Mouse (Mus musculus): Measurements from ENCODE around the gene Cd300lf.

DNA sequence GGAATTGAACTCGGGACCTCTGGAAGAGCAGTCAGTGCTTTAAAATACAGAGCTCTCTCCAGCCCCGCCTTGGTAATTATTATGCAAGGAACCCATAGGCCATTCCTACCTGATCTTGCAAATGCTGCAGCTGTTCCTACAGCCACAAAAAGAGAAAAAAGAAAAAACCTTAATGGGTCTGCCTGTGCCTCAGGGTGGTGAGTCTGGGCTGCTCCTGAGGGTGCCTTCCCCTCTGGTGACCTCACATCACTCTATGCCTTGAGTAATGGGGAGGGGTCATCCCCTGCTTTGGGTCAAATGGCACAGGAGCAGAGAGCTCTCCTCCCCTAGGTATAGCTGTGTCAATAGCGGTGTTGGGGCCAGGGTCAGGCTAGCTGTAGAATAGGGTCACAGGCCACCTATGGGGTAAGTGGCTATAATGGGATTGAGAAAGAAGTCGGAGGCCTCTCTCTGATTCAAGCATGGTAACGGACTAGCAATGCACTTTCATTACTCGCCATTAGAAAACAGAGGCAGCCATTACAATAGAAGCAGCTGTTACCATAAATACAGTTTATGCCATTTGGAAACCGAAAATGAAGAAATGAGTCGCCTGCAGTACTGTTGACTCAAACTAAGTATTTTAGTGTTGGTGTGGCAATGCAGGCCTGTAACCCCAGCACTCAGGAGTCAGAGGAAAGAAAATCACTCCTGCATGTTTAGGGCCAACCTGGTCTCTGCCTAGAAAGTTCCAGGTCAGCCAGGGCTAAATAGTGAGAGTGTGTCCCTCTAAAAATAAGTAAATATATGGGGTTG, 28.8 kb downstream of the Cd300lf start:
- TF ChIP-seq POLR2A (IDR thresholded peaks at IDR 0.05; ENCODE audit: low read depth, low read length) (no peak), CTCF (IDR thresholded peaks at IDR 0.05; ENCODE audit: borderline replicate concordance, insufficient read depth, low read length) (no peak)
